Mouse (Mus musculus): ENCODE data around the gene Slc16a5. TPM values are rescaled to one million over a fixed set of nuclear protein-coding genes. Genes with fewer than 3 reads are reported as not detected.

Slc16a5 gene
- polyA plus RNA-seq, 1 experiment from 2014 or later, result not detected

DNA sequence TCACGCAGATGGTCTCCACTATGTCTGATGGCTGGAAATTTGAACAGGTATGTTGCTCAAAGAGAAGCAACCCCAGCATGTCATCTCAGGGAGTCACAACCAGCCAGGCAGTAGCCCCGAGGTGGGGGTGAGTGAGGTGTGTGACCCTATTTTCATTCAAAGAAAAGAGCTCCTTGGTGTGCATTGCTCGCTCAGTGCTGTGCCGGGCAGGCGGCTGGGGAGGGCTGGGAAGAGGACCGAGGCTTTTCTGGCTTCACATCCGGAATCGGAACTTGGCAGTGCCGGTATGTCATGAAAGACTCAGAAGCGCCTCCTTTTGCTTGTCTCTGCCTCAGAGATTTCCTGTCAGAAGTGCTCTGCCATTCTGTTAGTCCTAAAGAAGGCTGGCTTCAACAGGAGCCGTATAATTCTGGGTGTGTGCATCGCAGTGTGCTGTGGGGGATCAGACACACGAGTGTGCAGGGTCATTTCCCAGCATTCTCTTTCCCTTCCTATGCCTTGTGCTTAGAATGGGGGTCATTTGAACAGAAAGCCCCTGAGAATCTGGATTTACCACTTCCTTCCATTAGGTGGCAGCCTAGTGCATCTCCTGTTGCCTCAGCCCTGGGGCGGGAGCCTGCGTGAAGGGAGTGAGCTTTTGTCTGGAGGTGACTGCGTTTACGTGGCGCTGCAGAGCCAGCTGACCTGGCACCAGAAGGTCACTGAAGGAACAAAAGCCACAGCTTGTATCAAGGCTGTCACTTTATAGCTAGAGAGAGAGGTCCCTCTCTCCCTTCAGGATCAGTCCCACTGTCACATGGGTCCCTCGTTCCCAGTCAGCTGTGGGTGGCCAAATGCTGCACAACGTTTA is 34.6 kb upstream of the Slc16a5 start:
- no peak overlapping the region for H3K4me3 ChIP-seq (ENCODE audit: low read depth, low read length)
- H3K36me3 ChIP-seq (ENCODE audit: control insufficient read depth, insufficient read depth, low read length), result peaks cover 18% of the 10 kb centered on the region; the same call in 1 of the 2 replicates
- peak overlapping the region; percentile 35; the same call in 1 of the 2 replicates for H3K4me2 ChIP-seq
- WGBS (ENCODE audit: insufficient replicate concordance), result 38% methylated on average over 20 of the region's 20 CpGs
- H3K27me3 ChIP-seq (ENCODE audit: control insufficient read depth, insufficient read depth, low read length), result no peaks in the 10 kb centered on the region
- no peaks in the 10 kb centered on the region for H3K9me3 ChIP-seq (replicated peaks; ENCODE audit: control insufficient read depth, low read length)
- peak overlapping the region; percentile 54 for H3K27ac ChIP-seq (ENCODE audit: low read depth, low read length)
- peaks cover 9% of the 10 kb centered on the region; the same call in 1 of the 2 replicates for H3K4me1 ChIP-seq (ENCODE audit: control insufficient read depth, insufficient read depth, low read length)
- peak; percentile 57; the same call in 1 of the 2 replicates for ATAC-seq (replicated peaks; ENCODE audit: insufficient number of reproducible peaks, low FRiP score, low TSS enrichment)
- H3K9ac ChIP-seq (ENCODE audit: low read depth, low read length), result peak overlapping the region; percentile 44; the same call in 1 of the 2 replicates

DNA sequence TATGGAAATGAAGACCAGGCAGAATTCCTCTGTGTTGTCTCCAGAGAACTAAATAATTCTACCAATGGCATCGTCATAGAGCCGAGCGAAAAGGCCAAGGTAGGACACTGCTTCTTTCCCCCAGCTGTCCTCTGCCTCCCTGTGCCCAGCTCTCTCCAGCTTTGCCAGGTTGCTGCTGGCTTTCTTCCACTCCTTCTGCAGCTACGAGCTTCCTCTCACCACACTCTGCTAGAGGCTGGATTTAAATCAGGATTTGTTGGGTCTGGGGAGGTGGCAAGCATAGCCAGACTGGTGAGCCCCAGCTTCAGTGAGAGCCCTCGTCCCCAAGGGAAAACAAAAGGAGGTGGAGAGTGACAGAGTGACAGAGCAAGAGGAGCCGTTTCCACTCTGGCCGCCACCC is 33.0 kb upstream of the Slc16a5 start:
- Histone ChIP-seq H3K9ac (ENCODE audit: low read depth, low read length) (no peak overlapping the region), H3K4me1 (ENCODE audit: control insufficient read depth, insufficient read depth, low read length) (peaks cover 9% of the 10 kb centered on the region; the same call in 1 of the 2 replicates), H3K4me3 (ENCODE audit: low read depth, low read length) (no peak overlapping the region), H3K4me2 (no peak overlapping the region), H3K27ac (ENCODE audit: low read depth, low read length) (no peak overlapping the region), H3K9me3 (replicated peaks; ENCODE audit: control insufficient read depth, low read length) (no peaks in the 10 kb centered on the region), H3K36me3 (ENCODE audit: control insufficient read depth, insufficient read depth, low read length) (peaks cover 18% of the 10 kb centered on the region; the same call in 1 of the 2 replicates), H3K27me3 (ENCODE audit: control insufficient read depth, insufficient read depth, low read length) (no peaks in the 10 kb centered on the region)
- WGBS (ENCODE audit: insufficient replicate concordance), result 85% methylated on average over 7 of the region's 7 CpGs
- no peak for ATAC-seq (replicated peaks; ENCODE audit: insufficient number of reproducible peaks, low FRiP score, low TSS enrichment)

DNA sequence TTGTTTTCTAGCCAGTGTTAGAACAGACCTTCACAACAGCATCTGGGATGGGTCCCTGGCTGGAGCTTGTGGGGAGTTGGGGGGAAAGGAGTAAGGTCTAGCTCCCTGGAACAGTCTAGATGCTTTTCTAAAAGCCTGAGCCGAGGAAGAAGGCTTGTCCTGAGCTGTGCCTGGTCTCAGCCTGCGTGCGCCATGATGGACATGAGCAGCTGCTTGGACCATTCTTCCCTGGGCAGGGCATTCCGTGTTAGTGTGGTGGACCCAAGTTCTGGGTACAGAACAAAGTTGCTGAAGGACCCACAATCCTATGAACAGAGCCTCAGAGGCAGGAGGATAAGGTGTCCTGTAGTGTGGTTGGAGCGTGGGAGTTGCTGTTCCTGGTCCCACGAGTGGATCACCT is 31.7 kb upstream of the Slc16a5 start:
- no peak for ATAC-seq (replicated peaks; ENCODE audit: insufficient number of reproducible peaks, low FRiP score, low TSS enrichment)
- no peak overlapping the region for H3K4me3 ChIP-seq (ENCODE audit: low read depth, low read length)
- no peak overlapping the region for H3K4me2 ChIP-seq
- H3K27ac ChIP-seq (ENCODE audit: low read depth, low read length), result no peak overlapping the region
- H3K36me3 ChIP-seq (ENCODE audit: control insufficient read depth, insufficient read depth, low read length), result peaks cover 18% of the 10 kb centered on the region; the same call in 1 of the 2 replicates
- peaks cover 12% of the 10 kb centered on the region for H3K4me1 ChIP-seq (ENCODE audit: control insufficient read depth, insufficient read depth, low read length)
- H3K9ac ChIP-seq (ENCODE audit: low read depth, low read length), result no peak overlapping the region
- 92% methylated on average over 6 of the region's 6 CpGs for WGBS (ENCODE audit: insufficient replicate concordance)
- H3K27me3 ChIP-seq (ENCODE audit: control insufficient read depth, insufficient read depth, low read length), result no peaks in the 10 kb centered on the region
- no peaks in the 10 kb centered on the region for H3K9me3 ChIP-seq (replicated peaks; ENCODE audit: control insufficient read depth, low read length)

DNA sequence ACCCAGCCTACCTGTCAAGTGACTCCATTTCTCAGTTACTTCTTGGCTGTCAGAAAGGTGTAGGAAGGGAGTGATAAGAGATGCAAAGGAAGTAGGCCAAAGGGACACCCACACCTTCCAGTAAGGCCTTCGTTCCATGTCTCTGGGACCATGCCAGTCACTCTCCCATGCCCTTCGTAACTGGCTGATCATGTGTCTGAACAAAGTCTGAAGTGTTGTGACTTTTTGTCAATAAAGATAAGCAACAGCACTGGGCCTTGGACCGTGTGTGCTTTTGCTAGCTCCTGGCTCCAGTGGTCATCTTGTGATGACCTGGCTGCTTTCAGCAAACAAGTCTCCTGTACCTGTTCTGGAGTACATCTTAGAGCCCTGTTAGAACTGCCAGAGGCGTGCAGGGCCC is 29.5 kb upstream of the Slc16a5 start:
- H3K4me2 ChIP-seq, result no peak overlapping the region
- WGBS (ENCODE audit: insufficient replicate concordance), result 71% methylated on average over 4 of the region's 4 CpGs
- no peak for ATAC-seq (replicated peaks; ENCODE audit: insufficient number of reproducible peaks, low FRiP score, low TSS enrichment)

DNA sequence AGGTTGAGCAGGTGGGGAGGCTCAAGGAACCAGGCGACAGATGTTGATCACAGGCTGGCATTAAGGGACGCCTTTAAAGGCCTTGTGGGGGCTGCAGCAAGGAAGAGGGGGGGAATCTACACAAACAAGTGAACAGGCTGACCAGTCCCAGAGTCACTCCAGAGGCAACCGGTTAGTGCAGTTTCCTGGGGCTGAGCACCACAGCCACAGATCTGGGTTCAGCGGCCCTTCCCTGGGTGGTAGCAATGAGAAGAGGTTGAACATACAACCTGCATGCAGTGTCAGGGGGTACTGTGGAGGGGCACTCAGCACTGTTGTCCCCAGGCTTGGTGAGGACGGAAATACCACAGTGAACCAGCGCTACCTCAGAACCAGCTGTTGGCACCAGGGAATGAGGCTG is 28.9 kb upstream of the Slc16a5 start:
- ATAC-seq (replicated peaks; ENCODE audit: insufficient number of reproducible peaks, low FRiP score, low TSS enrichment), result no peak
- Histone ChIP-seq H3K27ac (ENCODE audit: low read depth, low read length) (no peak overlapping the region), H3K4me2 (no peak overlapping the region), H3K4me3 (ENCODE audit: low read depth, low read length) (no peak overlapping the region), H3K36me3 (ENCODE audit: control insufficient read depth, insufficient read depth, low read length) (peaks cover 15% of the 10 kb centered on the region; the same call in 1 of the 2 replicates), H3K27me3 (ENCODE audit: control insufficient read depth, insufficient read depth, low read length) (no peaks in the 10 kb centered on the region), H3K9me3 (replicated peaks; ENCODE audit: control insufficient read depth, low read length) (no peaks in the 10 kb centered on the region), H3K9ac (ENCODE audit: low read depth, low read length) (no peak overlapping the region), H3K4me1 (ENCODE audit: control insufficient read depth, insufficient read depth, low read length) (peaks cover 9% of the 10 kb centered on the region)
- 78% methylated on average over 6 of the region's 6 CpGs for WGBS (ENCODE audit: insufficient replicate concordance)

More for the DNA sequence above, 29.5 kb upstream of the Slc16a5 start:
- Histone ChIP-seq H3K9me3 (replicated peaks; ENCODE audit: control insufficient read depth, low read length) (no peaks in the 10 kb centered on the region), H3K27me3 (ENCODE audit: control insufficient read depth, insufficient read depth, low read length) (no peaks in the 10 kb centered on the region), H3K9ac (ENCODE audit: low read depth, low read length) (no peak overlapping the region), H3K4me3 (ENCODE audit: low read depth, low read length) (no peak overlapping the region), H3K27ac (ENCODE audit: low read depth, low read length) (no peak overlapping the region), H3K4me1 (ENCODE audit: control insufficient read depth, insufficient read depth, low read length) (peaks cover 14% of the 10 kb centered on the region), H3K36me3 (ENCODE audit: control insufficient read depth, insufficient read depth, low read length) (peaks cover 15% of the 10 kb centered on the region; the same call in 1 of the 2 replicates)

DNA sequence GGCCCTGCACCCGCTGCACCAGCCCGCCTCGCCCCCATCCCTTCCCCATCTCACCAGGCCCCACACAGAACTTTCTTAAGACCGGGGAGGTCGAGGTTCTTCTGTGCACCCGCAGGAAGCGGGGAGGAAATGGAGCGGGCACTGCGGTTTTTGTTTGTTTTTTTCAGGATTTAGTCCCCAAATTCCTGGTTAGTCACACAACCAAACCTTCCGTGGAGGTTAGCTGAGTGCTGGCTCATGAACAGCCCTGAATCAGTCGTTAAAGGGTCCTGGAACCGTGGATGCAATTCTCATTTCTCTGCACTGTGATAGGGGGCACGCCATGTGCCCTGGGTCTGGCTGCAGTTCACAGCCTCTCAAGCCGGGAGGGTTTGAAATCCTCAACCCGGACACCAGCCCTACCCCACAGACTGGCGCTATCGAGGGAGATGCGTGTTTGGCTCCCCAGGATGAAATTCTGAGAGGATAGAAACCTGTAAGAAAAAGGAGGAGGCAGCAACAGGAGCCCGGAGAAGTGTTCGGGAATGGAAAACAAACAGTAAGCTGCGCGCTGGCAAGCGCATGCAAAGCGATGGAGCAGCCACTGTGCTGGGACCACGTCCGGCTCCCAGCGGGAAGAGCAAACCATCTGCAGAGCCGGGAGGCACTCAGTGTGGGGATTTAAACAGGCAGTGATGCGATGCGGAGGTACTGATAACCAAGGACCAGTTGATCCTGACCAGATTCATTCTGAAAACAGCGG is 26.5 kb upstream of the Slc16a5 start:
- no peaks in the 10 kb centered on the region for H3K27me3 ChIP-seq (ENCODE audit: control insufficient read depth, insufficient read depth, low read length)
- H3K4me2 ChIP-seq, result peak overlapping the region; percentile 71
- H3K4me3 ChIP-seq (ENCODE audit: low read depth, low read length), result peak overlapping the region; percentile 38
- H3K36me3 ChIP-seq (ENCODE audit: control insufficient read depth, insufficient read depth, low read length), result peaks cover 6% of the 10 kb centered on the region; the same call in 1 of the 2 replicates
- 6% methylated on average over 31 of the region's 31 CpGs for WGBS (ENCODE audit: insufficient replicate concordance)
- H3K27ac ChIP-seq (ENCODE audit: low read depth, low read length), result no peak overlapping the region
- peaks cover 4% of the 10 kb centered on the region; the same call in 1 of the 2 replicates for H3K9me3 ChIP-seq (replicated peaks; ENCODE audit: control insufficient read depth, low read length)
- no peak for ATAC-seq (replicated peaks; ENCODE audit: insufficient number of reproducible peaks, low FRiP score, low TSS enrichment)
- H3K9ac ChIP-seq (ENCODE audit: low read depth, low read length), result peak overlapping the region; percentile 61
- H3K4me1 ChIP-seq (ENCODE audit: control insufficient read depth, insufficient read depth, low read length), result peaks cover 9% of the 10 kb centered on the region

DNA sequence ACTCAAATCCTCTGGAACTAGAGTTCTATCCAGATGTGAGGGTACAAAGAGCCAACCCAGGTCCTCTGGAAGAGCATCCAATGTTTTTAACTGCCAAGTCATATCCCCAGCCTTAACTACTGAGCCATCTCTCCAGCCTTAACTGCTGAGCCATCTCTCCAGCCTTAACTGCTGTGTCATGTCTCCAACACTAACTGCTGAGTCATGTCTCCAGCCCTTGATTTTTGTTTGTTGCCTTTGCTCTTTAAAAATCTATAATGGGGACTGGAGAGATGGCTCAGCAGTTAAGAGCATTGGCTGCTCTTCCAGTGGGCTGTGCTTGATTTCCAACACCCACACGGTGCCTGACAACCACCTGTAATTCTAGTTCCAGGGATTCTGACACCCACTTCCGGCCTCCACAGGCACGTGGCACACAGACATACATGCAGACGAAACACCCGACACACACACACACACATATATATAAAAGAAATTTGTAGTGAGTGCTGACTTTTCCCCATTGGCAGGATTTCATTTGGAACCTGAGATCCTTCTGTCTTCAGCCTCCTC is 24.6 kb upstream of the Slc16a5 start:
- H3K4me1 ChIP-seq (ENCODE audit: control insufficient read depth, insufficient read depth, low read length), result peaks cover 9% of the 10 kb centered on the region
- no peak overlapping the region for H3K4me2 ChIP-seq
- peaks cover 4% of the 10 kb centered on the region; the same call in 1 of the 2 replicates for H3K9me3 ChIP-seq (replicated peaks; ENCODE audit: control insufficient read depth, low read length)
- H3K36me3 ChIP-seq (ENCODE audit: control insufficient read depth, insufficient read depth, low read length), result no peaks in the 10 kb centered on the region; the same call in 1 of the 2 replicates
- no peaks in the 10 kb centered on the region for H3K27me3 ChIP-seq (ENCODE audit: control insufficient read depth, insufficient read depth, low read length)
- no peak overlapping the region for H3K27ac ChIP-seq (ENCODE audit: low read depth, low read length)
- WGBS (ENCODE audit: insufficient replicate concordance), result 73% methylated on average over 5 of the region's 5 CpGs
- no peak for ATAC-seq (replicated peaks; ENCODE audit: insufficient number of reproducible peaks, low FRiP score, low TSS enrichment)
- H3K4me3 ChIP-seq (ENCODE audit: low read depth, low read length), result no peak overlapping the region
- no peak overlapping the region for H3K9ac ChIP-seq (ENCODE audit: low read depth, low read length)

DNA sequence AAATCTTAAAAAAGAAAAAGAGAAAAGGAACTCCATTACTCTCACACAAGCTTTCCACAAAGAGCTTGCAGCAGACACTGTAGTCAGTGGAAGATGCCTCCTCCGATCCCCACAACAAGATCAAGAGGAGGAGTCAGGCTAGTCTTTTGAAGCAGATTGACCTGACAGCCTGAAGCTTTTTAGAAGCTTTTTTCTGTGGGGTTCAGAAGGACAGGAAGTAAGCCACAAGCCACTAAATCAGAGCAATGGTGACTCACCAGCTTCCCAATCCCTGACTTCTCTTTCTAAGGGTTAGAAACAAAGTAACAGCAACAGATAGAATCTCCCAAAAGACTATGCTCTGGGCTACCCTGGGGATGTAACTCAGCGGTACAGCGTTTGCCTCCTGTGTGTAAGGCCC is 22.9 kb upstream of the Slc16a5 start:
- 76% methylated on average over 3 of the region's 3 CpGs for WGBS (ENCODE audit: insufficient replicate concordance)

More for the DNA sequence above, 22.9 kb upstream of the Slc16a5 start:
- ATAC-seq (replicated peaks; ENCODE audit: insufficient number of reproducible peaks, low FRiP score, low TSS enrichment), result no peak
- Histone ChIP-seq H3K9me3 (replicated peaks; ENCODE audit: control insufficient read depth, low read length) (peaks cover 4% of the 10 kb centered on the region; the same call in 1 of the 2 replicates), H3K9ac (ENCODE audit: low read depth, low read length) (no peak overlapping the region), H3K36me3 (ENCODE audit: control insufficient read depth, insufficient read depth, low read length) (no peaks in the 10 kb centered on the region), H3K4me3 (ENCODE audit: low read depth, low read length) (no peak overlapping the region), H3K27me3 (ENCODE audit: control insufficient read depth, insufficient read depth, low read length) (no peaks in the 10 kb centered on the region), H3K4me1 (ENCODE audit: control insufficient read depth, insufficient read depth, low read length) (peaks cover 9% of the 10 kb centered on the region), H3K27ac (ENCODE audit: low read depth, low read length) (no peak overlapping the region), H3K4me2 (no peak overlapping the region)

All from heart, embryonic 11.5 days (tissue).